Mouse (Mus musculus) myocyte (in vitro differentiated cells): Measurements from ENCODE around the gene Yars2. TPM values are rescaled to one million over a fixed set of nuclear protein-coding genes. Genes with fewer than 3 reads are reported as not detected.
"Not testable (repeated sequence)": the region's sequence is repeated elsewhere in the genome, so short reads cannot be mapped to it uniquely, and the experiment has no call there.

ENCODE experiments used
- H3K27me3 ChIP-seq: one replicate; pipeline ENCODE4 v1.6.1; 2011; ENCODE audit not compliant: control insufficient read depth, insufficient read depth, insufficient read length
- H3K36me3 ChIP-seq: one replicate; pipeline ENCODE4 v1.6.1; 2011; ENCODE audit not compliant: control insufficient read depth, insufficient read depth
- H3K4me2 ChIP-seq: one replicate; pipeline ENCODE4 v1.6.1; 2011; ENCODE audit warnings: low read depth, control low read depth
- H3K4me3 ChIP-seq: one replicate; pipeline ENCODE4 v1.5.1; 2011; ENCODE audit warnings: mild to moderate bottlenecking, control low read depth, moderate library complexity
- H3K79me2 ChIP-seq: one replicate; pipeline ENCODE4 v1.6.1; 2011; ENCODE audit not compliant: control insufficient read depth, insufficient read depth
- H3ac ChIP-seq: one replicate; pipeline ENCODE4 v1.6.1; 2011; ENCODE audit not compliant: control insufficient read depth, insufficient read length
- CEBPB ChIP-seq: IDR thresholded peaks from 2 replicates; pipeline ENCODE4 v1.6.1; 2011; ENCODE audit warnings: mild to moderate bottlenecking, moderate library complexity; ENCODE audit not compliant: poor library complexity, insufficient read depth, severe bottlenecking
- E2F4 ChIP-seq: IDR thresholded peaks from one replicate; pipeline ENCODE4 v1.6.1; 2011; ENCODE audit warnings: mild to moderate bottlenecking, control low read depth, moderate library complexity; ENCODE audit not compliant: insufficient read depth
- MAX ChIP-seq: IDR thresholded peaks from one replicate; pipeline ENCODE4 v1.6.1; 2011; ENCODE audit warnings: low read depth, mild to moderate bottlenecking, control low read depth
- MYOD1 ChIP-seq, 3 experiments: IDR thresholded peaks; one replicate each; pipeline ENCODE4 v1.6.1; 2011; ENCODE audit warnings: control low read depth in 2 of 3, low read depth in 2 of 3, mild to moderate bottlenecking in 2 of 3, moderate library complexity in 1 of 3; ENCODE audit not compliant: insufficient read length in 2 of 3, control insufficient read depth in 1 of 3
- MYOG ChIP-seq, 3 experiments: IDR thresholded peaks; one replicate each; pipeline ENCODE4 v1.6.1; 2011; ENCODE audit warnings: control low read depth in 2 of 3, low read depth in 2 of 3, mild to moderate bottlenecking in 2 of 3; ENCODE audit not compliant: insufficient read length in 2 of 3, control insufficient read depth in 1 of 3, insufficient read depth in 1 of 3
- POLR2A ChIP-seq: IDR thresholded peaks from one replicate; pipeline ENCODE4 v1.6.1; 2011; ENCODE audit warnings: low read depth, mild to moderate bottlenecking, control low read depth, moderate library complexity; ENCODE audit not compliant: insufficient read length
- POLR2AphosphoS2 ChIP-seq: IDR thresholded peaks from one replicate; pipeline ENCODE4 v1.6.1; 2011; ENCODE audit warnings: low read depth, control low read depth; ENCODE audit not compliant: insufficient read length
- REST ChIP-seq: IDR thresholded peaks from one replicate; pipeline ENCODE4 v1.6.1; 2011; ENCODE audit warnings: mild to moderate bottlenecking, control low read depth, moderate library complexity; ENCODE audit not compliant: insufficient read depth, insufficient read length
- SRF ChIP-seq: IDR thresholded peaks from one replicate; pipeline ENCODE4 v1.6.1; 2011; ENCODE audit warnings: low read depth; ENCODE audit not compliant: control insufficient read depth, insufficient read length
- TCF12 ChIP-seq: IDR thresholded peaks from one replicate; pipeline ENCODE4 v1.6.1; 2011; ENCODE audit warnings: mild to moderate bottlenecking, control low read depth; ENCODE audit not compliant: poor library complexity, insufficient read depth, severe bottlenecking
- TCF3 ChIP-seq: IDR thresholded peaks from one replicate; pipeline ENCODE4 v1.6.1; 2011; ENCODE audit warnings: low read depth, control low read depth; ENCODE audit not compliant: insufficient read length
- USF1 ChIP-seq: IDR thresholded peaks from one replicate; pipeline ENCODE4 v1.6.1; 2011; ENCODE audit warnings: low read depth, mild to moderate bottlenecking, control low read depth, moderate library complexity
- polyA plus RNA-seq: library from polyadenylated mRNA; unstranded; fragments of >200 nt; fragmentation: generic; extraction: Trizol; gene quantifications from one replicate; pipeline ENCODE4 v1.2.1, GENCODE M21; 2012; ENCODE audit warnings: missing spikeins

Yars2 gene
- polyA plus RNA-seq, 1 experiment = 18.5 TPM

DNA sequence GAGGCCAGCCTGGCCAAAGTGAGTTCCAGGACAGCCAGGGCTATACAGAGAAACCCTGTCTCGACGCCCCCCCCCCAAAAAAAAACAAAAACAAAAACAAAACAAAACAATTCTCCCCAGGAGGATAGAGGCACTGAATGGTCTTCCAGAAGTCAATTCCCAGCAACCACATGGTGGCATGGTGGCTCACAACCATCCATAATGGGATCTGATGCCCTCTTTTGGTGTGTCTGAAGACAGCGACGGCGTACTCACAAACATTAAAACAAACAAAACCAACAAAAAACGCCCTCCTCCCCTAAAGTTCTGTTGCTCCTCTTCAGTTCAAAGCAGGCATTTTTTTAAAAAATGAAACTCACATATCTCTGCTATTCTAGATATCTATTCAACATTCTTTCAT lies 55.1 kb downstream of the Yars2 start:
- TF ChIP-seq MYOG (IDR thresholded peaks at IDR 0.05; ENCODE audit: control insufficient read depth in 1 of 3, insufficient read depth in 1 of 3, insufficient read length in 2 of 3, low read depth in 2 of 3) (no peak), USF1 (no peak), MAX (no peak), POLR2AphosphoS2 (no peak), POLR2A (no peak), E2F4 (no peak), CEBPB (no peak), MYOD1 (IDR thresholded peaks at IDR 0.05; ENCODE audit: control insufficient read depth in 1 of 3, insufficient read length in 2 of 3, low read depth in 2 of 3) (no peak), SRF (no peak), REST (no peak), TCF12 (no peak), TCF3 (no peak)
- Histone ChIP-seq H3K4me2 (peak overlapping the region; percentile 88), H3K36me3 (no peaks in the 10 kb centered on the region), H3K27me3 (no peaks in the 10 kb centered on the region), H3K79me2 (peaks cover 55% of the 10 kb centered on the region), H3K4me3 (peak overlapping the region; percentile 86), H3ac (peak overlapping the region; percentile 15)

DNA sequence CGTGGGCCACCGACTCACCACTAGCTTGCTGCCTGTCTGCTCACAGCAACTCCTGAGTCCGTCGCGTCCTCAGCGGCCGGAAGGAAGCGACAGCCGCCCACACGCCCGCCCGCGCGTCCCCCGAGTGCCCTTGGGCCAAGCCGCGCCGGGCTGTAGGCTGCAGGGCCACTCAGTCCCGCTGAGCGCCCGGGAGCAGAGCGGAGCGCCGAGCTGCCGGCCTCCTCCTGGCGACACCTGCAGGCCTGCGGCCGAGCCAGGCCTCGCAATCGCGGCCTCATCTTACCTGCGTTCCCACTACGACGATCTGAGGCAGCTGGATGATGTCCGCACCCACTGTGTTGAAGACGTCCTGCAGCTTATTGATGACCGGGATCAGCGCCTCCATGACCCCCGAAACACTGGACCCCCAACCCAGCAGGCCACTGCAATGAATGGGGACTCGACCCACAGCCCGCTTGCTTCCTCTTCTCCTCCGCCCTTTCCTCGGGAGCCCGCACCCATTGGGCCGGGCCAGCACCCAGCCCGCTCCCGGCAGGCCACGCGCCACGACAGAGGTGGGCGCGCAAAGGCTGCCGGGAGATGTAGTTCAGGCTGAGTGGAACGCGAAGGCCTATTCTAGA lies 55.8 kb downstream of the Yars2 start, which contains the start of gene Dnm1l:
Gene Dnm1l, minus strand, starts transcription at position 479 of the 620 bp plus-strand sequence.
- peak within 1 kb of the TSS; percentile 86 for H3K4me3 ChIP-seq
- peak within 1 kb of the TSS; percentile 88 for H3K4me2 ChIP-seq
- H3ac ChIP-seq = peak within 1 kb of the TSS; percentile 15
- peaks cover 48% of the 10 kb centered on the region for H3K79me2 ChIP-seq
- no peaks in the 10 kb centered on the region for H3K27me3 ChIP-seq
- TF ChIP-seq MYOD1 (IDR thresholded peaks at IDR 0.05; ENCODE audit: control insufficient read depth in 1 of 3, insufficient read length in 2 of 3, low read depth in 2 of 3) (no peak), USF1 (no peak), TCF12 (no peak), MYOG (IDR thresholded peaks at IDR 0.05; ENCODE audit: control insufficient read depth in 1 of 3, insufficient read depth in 1 of 3, insufficient read length in 2 of 3, low read depth in 2 of 3) (peak in 1 of 3 experiments; percentile 26), MAX (no peak), REST (no peak), POLR2AphosphoS2 (peak; percentile 75), TCF3 (no peak), POLR2A (peak; percentile 69), CEBPB (no peak), E2F4 (no peak), SRF (no peak)
- no peaks in the 10 kb centered on the region for H3K36me3 ChIP-seq

DNA sequence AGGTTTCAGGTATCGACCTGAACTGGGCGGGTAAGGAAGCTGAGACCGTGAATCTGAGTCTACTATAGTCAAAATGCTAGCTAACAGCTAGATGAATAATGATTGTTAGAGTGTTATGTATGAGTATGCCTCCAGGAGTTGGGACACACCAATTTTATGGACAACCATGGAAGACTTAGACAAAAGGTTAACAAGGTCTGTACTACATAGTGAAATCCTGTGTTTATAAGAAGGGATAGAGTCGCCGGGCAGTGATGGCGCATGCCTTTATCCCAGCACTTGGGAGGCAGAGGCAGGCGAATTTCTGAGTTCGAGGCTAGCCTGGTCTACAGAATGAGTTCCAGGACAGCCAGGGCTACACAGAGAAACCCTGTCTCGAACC lies 56.3 kb downstream of the Yars2 start:
- peak overlapping the region; percentile 70 for H3K4me2 ChIP-seq
- peak overlapping the region; percentile 15 for H3ac ChIP-seq
- not testable (repeated sequence) for H3K36me3 ChIP-seq, H3K27me3 ChIP-seq
- peak overlapping the region; percentile 86 for H3K4me3 ChIP-seq
- H3K79me2 ChIP-seq = peaks cover 43% of the 10 kb centered on the region

Other genes starting within 250 kb of the Yars2 start
- gene Pkp2, start 89.6 kb upstream of the Yars2 start, polyA plus RNA-seq = 9.1 TPM
- gene Dnm1l, start 56.0 kb downstream of the Yars2 start, polyA plus RNA-seq = 19.2 TPM